Mouse (Mus musculus) brain, adult 2 months (tissue): ENCODE measurements around the gene D430041D05Rik.

Experiments
- DNase-seq: peaks from one replicate; pipeline ENCODE4 v3.0.0; 2011; ENCODE audit warnings: low read depth, low spot score

D430041D05Rik gene

DNA sequence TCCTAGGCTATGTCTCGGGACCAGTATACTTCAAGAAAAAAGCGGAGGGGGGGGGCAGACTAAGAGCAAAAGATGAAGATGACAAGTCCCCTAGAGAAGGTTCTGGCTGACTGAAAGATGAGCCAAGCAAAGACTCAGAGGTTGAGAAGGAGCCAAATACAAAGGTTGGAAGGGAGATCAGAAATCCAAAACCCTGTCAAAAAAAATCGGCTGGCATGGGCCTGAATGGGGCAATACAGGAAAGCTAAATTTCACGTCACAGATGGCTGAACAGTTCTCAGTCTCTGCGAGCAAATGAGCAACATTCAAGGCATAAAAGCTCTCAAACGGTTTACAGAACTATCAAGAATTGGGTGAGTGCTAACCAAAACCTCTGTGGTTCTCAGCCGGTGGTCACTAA lies 2.5 kb downstream of the D430041D05Rik start:
- peak; percentile 66 for DNase-seq

DNA sequence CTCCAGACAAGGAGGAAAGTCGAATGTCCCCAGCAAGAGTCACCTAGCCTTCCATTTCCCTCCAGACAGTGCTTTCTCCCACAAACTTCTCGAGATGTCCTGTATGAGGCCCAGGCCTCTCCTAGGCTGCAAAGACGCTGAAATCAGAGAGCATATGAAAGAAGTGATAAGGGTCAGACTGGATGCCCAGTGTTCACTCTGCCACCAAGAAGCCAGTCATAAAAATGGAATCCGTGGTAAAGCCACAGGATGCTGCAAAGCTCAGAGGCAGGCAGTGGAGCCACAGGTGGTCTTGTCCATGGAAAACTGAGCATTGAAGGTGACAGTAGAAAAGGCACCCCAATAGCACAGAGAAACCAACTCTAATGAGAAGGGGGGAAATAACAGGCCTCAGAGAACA lies 2.9 kb downstream of the D430041D05Rik start:
- no peak for DNase-seq

DNA sequence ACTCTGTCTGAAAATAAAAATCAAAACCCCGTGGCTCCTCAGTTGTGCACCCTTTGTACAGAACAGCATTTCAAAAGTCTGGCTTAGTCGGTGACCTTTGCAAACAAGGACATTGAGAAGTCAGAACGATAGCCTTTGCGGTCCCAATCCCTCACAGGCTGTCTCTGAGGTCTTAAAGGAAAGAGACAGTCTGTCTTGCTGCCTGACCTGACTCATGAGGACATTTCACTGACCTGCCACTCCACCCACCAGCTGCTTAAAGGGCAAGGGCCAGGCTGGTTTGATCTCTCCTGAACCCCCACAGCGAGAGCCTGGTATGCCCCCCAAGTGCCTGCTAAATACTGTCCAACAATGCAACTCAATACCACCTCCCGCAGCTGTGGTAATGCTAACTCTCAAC lies 6.8 kb downstream of the D430041D05Rik start:
- DNase-seq = no peak

DNA sequence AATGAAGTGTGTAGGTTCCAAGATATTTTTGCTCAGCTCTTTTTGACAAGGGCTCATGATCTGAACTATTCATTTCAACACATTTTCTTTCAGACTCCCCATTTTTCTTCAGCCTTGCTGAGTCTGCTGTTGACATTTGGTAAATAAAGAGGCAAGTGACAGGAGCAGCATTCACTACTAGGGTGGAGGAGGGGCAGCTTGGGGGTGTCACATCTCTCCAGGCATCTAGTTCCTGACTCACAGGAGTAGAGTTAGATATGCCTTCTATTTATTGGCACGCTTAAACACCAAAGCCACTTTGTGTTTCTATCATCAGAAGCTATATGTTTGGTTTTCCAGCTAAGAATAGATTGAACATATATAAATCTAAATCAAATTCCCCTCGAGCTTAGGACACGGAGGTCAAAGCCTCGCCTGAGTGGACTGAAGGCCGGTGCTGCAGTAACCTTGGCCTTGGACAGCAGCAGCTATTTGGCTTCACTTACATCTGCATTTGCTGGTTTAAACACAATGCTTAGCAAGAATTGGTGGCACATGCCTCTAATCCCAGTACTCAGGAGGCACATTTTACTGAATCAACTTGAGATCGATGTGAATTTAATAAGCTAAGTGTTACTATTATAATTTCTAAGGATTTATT lies 12.0 kb downstream of the D430041D05Rik start:
- DNase-seq = peak; percentile 48

DNA sequence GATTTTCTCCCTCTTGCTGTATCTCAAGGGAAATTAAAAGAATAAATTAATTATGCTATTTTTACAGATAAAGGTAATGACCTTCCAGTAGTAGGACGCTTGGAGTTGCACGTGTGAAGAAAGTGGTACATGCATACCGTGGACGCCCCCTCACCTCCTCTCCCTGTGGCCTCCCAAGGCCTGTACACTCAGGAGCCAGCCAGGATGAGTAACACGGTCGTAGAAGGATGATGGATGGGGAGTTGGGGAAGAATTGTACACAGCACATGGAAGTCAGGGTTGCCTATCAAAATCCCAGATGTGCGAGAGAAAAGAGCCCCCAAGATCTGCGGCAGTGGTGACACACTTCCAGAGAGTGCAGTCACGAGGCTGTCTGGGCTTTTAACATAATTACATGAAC lies 14.9 kb downstream of the D430041D05Rik start:
- DNase-seq = no peak

DNA sequence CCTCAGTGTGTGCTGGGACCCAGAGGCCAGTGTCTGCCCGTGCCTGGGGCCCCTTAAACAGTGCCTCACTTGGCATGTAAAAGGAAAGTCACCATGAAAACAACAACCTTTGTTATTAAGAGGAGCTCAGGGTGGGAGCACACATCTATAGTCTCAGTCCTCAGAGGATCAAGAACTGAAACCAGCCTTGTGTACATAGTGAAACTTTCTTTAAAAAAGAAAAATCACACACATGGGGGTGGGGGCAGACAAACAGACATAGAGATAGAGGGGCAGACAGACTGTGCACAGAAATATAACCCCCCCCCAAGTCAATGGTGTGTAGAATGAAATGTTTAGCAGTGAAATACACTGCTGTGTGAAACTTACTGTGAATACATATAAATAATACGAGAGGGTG lies 16.0 kb downstream of the D430041D05Rik start:
- DNase-seq = no peak

DNA sequence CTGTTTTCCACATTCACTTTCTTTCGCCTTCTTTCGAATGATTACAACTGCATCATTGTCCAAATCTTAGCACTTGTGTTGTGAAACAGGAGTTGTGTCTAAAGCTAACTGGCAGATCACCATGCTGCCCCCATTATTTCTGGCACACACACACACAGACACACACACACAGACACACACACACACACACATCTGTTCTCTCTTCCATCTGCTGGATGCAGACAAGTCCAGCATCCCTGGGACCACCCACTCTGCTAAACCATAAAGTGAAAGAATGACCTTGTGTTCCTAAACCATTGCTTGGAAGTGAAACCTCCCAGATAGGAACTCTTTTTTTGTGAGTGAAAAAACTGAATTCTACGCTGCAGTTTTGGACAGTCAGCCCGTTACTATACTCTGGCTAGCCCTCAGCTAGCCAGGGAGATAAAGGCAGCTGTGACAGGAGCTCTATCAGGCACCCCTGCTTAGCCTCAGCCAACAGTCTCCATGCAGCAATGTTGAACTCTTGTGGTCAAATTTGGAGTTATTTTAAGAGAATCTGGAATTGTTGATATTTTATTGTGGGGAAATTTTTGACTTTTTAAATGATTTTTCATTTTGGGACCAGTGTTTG lies 18.0 kb downstream of the D430041D05Rik start:
- no peak for DNase-seq

DNA sequence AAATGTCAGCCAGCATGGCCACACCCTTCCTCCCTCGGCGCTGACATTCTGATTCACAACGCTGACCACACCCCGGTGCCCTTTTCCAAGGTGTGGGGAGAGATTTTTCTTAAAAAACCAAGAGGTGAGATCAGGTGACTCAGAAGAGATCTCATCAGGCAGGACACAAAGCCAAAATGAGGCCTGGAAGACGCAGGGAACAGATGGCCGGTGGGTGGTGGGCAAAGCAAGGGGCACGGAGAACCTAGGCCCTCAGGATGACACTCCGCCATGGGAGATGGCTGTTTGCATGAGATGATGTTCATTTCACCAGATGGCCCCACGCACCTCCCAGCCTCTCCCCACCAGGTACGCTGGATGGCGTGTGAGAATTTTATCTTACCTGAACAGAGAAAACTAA lies 21.6 kb downstream of the D430041D05Rik start:
- peak; percentile 75 for DNase-seq

DNA sequence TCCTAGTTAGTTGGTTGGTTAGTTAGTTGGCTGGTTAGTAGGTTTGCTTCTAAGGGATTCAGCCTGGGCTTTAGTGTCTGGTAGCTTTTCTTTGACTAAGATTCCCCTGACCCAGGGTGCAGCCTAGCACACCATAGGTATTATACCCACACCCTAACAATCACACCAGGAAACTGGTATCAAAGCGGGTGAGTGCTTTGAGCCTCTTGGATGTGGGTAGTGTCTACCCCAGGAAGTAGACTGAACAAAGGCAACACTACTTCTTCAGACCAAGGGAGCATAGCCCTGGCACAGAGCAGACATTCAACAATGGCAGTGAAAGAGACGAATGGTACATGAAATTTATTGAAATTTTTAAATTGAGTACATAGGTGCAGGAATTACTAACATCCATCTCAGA lies 24.9 kb downstream of the D430041D05Rik start:
- no peak for DNase-seq

DNA sequence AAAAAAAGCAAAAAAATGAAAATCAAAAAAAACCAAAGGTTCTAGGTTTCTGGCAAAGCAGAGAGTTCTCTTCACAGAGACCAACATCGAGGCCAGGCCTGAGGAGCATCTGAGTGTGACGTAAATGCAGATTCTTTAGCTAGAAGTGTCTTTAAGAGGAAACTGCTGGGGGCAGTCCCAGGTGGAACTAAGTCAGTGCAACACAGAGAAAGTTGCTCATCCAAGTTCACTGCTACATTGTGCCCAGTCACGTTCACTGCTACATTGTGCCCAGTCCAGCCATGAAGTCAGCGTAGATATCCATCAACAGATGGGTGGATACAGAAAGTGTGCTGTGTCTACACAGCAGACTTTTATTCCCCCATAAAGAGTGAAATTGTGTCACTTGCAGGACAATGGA lies 27.2 kb downstream of the D430041D05Rik start:
- DNase-seq = no peak

DNA sequence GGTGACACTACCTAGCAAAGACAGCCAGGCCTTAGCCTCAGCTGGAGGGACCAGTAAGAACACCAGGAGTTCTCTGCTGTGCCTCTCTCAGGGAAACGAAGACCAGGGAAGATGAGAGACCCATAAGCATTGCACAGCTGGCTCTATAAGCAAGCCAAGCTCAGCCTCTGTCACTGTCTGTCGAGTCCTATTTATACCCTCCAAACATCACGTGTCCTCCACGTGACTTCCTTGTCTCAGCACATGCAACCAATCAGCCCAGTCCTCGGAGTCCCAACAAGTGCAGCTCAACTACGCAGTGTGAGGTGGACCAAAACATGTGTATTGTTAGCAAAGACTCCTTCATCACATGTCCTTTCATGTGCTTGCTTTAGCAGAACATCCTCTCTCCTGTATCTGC lies 28.0 kb downstream of the D430041D05Rik start:
- DNase-seq = no peak

DNA sequence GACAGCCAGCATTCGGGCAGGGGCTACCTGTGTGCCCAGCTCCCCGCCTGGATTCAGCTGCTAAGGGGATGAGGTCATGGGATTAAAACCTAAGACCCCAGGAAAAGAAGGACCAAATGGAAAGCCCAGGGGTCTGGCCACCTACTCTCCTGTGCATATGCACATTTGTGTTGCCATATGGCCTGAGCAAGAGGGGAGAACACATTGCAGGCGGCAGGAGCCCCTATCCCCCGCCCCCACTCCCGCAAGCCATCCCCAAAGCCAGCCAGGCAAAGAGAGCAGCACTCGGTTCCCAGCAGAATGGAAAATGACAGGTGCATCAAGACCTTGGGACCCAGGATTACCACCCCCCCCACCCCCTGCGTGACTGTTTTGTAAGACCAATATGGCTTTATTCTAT lies 31.5 kb downstream of the D430041D05Rik start:
- peak; percentile 78 for DNase-seq

DNA sequence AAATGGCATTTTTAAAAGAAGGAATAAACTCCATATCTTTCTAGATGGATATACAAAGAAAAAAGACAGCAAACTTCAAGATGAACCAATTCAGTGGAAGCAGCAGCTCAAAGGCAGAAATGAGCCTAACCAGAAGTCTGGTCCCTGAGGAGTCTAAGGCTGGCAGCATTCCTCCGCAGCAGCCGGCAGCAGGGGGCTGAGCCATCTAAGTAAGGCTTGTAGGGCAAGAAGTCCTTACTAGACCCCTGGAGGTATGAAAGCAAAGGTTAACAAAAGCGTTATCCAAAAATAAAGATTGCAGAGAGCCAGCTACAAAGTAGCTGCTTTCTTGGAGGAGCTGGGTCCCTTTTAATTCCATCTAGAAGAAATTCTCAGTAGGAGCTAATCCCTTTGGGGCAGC lies 32.0 kb downstream of the D430041D05Rik start:
- DNase-seq = no peak

DNA sequence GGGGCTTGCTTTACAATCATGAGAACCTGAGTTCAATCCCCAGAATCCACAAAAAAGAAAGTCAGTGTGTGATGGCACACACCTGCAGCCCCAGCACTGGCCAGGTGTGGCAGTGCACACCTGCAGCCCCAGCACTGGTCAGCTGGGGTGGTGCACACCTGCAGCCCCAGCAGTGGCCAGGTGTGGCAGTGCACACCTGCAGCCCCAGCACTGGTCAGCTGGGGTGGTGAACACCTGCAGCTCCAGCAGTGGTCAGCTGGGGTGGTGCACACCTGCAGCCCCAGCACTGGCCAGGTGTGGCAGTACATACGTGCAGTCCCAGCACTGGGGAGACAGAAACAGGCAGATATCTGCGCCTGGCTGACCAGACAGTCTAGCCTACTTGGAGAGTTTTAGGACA lies 32.8 kb downstream of the D430041D05Rik start:
- no peak for DNase-seq

DNA sequence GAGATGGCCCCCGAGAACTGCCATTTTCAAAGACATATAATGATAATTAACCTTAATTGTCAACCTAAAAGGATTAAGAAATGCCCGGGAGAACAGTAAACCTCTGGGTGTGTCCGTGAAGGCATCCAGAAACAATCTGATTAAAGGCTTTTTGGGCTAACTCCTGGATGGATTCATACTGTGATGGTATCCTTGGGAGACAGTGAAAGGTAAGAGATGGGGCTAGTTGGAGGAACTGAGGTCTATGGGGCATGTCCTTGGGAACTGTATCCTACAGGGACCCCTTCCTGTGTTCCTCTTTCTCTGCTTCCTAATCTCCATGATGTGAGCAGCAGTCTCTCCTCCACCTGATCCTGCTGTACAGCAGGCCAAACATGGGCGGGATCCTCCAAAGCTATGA lies 38.7 kb downstream of the D430041D05Rik start:
- no peak for DNase-seq

DNA sequence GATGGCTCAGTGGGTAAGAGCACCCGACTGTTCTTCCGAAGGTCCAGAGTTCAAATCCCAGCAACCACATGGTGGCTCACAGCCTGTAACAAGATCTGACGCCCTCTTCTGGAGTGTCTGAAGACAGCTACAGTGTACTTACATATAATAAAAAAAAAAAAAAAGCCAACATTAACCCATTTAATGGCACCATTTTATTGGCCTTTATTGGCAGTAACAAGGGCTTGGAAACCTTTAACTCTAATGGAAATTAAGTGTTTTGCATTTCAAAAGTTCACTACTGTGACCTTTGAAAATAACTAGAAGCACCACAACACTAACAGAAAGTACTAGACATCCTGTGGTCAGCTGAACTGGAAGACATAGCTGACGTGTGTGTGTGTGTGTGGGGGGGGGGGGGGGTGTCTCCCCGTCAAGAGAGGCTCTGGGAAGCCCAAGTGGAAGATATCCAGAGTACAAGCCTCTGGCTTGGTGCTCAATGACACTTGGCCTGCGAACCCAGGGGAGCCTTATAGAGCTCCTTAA lies 39.1 kb downstream of the D430041D05Rik start:
- DNase-seq = no peak

DNA sequence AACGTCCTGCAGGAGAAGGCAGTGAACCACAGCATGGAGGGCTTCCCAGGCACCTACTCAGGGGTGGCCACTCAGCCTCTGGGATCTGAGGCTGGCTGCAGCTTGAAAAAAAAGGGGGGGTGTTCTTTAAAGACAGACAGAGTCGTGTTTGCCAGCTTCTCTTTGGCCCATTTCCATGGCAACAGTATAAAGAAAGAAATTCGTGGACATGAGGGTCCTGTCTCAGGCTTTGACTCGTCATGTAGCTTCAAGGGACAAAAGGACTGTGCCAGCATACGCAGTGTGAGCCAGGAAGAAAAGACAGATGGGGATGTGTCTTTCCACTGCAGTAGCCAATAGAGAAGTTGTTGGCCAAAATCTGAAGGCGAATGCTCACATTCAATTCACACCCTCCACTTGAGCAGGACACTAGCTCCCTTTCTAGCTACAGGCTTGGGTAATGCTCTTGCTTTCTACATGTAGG lies 42.9 kb downstream of the D430041D05Rik start:
- peak; percentile 95 for DNase-seq

DNA sequence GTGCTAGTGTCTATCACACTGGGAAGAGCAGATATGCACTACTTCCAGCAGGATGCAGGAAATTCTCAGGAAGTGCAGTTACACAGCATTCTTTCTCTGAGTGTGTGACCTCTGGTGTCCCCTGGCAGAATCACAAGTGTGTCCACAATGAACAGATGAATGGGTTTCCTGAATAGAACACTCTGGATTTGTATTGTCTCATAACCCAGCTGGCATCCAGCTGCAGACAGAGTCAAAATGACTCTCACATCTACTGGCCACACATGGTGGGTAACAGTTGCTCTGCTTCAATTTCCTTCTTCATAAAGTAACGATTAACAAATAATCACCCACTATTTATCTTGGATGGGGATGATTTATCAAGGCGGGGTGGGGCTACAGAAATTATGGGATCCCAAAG lies 43.5 kb downstream of the D430041D05Rik start:
- no peak for DNase-seq

DNA sequence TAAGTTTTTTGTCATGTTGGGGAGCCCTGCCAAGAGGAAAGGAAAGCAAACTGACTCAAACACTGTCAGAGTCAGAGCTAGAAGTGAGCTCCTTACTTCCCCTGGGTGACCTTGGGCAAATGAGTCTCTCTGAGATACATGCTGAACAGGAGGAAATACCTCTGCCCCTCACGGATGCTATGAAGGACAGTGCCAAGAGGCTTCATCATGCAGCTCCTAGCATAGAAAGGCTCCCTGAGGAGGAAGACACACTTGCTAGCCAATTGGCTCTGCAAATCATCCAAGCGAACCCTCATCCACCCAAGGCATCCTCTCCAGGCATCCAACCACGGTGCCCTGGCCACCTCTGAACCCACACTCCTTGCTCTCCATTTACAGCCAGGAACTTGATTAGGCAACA lies 51.5 kb downstream of the D430041D05Rik start:
- DNase-seq = peak; percentile 34

DNA sequence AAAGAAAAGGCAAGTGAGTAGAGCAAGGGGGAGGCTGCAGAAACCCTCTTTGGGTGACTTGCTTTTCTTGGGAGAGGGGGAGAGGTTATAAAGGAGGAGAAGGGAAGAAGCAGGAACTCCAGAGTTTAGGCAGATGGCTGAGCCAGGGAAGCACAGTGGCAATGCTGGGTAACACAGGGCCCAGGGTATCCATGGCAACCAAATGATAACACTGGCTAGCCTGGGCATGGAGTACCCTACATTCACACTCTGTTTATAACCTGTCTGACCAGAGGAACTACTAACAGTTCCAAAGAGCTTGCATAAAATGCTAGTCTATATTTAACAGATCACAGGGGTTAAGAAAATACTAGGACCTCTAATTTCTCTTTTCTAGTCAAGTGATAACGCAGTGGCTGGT lies 51.9 kb downstream of the D430041D05Rik start:
- DNase-seq = peak; percentile 57

DNA sequence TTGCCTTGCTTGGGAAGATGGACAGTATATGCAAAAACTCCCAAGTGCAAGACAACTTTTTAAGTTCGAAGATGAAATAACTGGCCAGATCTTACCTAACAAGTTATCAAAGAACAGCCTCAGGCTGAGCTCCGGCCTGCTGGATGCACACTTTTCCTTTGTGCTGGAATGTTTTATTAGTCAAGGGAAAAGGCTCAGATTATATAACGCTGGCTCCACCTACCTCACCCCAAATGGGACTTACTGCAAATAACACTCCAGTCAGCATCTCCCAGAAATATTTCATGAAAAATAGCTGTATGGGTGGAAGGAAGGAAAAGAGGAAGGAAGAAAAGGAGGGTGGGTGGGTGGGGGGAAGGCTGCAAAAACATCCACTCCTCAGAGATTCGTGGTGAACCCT lies 54.3 kb downstream of the D430041D05Rik start:
- peak; percentile 86 for DNase-seq

DNA sequence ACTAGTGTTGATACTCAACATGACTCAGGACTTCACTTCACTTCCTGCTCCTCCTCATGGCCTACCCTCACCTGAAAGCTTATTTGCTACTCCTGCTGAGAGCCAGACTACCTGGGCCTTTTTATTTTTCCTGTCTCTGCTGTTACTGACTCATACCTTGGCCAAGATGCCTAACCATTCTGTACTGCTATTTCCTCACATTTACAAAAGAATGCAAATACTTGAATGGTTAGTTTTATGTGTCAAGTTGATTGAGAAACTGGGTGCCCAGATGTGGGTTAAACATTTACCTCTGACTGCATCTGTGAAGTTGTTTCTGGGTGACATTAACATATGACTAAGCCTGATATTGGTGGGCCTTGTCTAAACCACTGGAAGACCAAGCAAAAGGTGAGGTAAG lies 56.7 kb downstream of the D430041D05Rik start:
- DNase-seq = no peak

DNA sequence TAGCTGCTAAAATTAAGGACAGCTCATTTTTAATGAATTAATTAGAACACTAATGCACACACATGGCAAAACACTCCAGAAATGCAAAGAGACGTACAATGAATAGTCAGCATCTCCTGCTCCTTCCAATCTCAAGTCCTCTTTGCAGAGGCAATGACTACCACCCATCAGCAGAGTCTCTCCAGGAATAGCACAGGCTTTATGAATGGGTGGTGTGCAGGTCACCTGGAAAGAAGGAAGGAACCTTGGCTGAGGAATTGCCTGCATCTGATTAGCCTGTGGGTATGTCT lies 58.7 kb downstream of the D430041D05Rik start:
- no peak for DNase-seq
